Mouse (Mus musculus): ENCODE data around the gene Abcf2.

DNA sequence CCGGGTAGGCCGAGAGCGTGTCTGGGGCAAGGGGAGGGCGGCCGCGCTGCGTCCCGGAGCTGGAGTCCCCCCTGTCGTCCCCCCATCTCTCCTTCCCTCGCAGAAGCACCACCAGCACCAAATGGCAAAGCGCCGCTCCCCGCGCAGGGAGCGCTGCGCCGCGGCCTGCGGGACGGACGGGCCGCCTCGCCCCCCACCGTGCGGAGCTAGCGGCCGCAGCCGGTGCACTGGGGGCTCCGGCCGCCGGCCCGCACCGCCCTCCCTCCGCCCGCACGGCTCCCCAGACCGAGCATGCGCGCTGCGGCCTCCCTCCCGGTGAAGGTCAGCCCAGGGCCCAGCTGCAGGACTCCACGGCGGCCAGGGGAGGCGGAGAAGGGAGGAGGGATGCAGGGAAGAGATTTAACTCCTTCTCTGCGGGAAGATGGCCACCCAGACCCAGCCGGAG is 27.4 kb upstream of the Abcf2 start:
- TF ChIP-seq CTCF (IDR thresholded peaks at IDR 0.05; ENCODE audit: low read depth, low read length) (peak; percentile 39), POLR2A (IDR thresholded peaks at IDR 0.05; ENCODE audit: extremely low read depth, insufficient read depth, low read length) (peak; percentile 56; the same call in 1 of the 2 replicates)
